Mouse (Mus musculus) megakaryocyte, embryonic 14.5 days (primary cell): ENCODE measurements around the gene Dazap2.

Experiments
- FLI1 ChIP-seq: IDR thresholded peaks from 2 replicates; pipeline ENCODE4 v1.6.1; 2012; ENCODE audit warnings: low read length, inconsistent platforms, mixed read lengths
- GATA1 ChIP-seq: IDR thresholded peaks from 3 replicates; pipeline ENCODE4 v1.6.1; 2012; ENCODE audit warnings: mixed read lengths, low read length, inconsistent platforms, borderline replicate concordance

GRCm38 (mm10) chr15:100600696-100601272, 14.4 kb upstream of the Dazap2 start:
- TF ChIP-seq GATA1 (no peak), FLI1 (no peak)
